Mouse (Mus musculus): ENCODE measurements around the gene Vmn2r95. TPM values are rescaled to one million over a fixed set of nuclear protein-coding genes. Genes with fewer than 3 reads are reported as not detected.

Gene Vmn2r95
- polyA plus RNA-seq (2017; shearing (Covaris generic)) = 0.09 TPM

GRCm38 (mm10) chr17:18423778-18424177, at the start of gene Vmn2r95:
TSS of gene Vmn2r95 (plus strand) at chr17:18424078.

Other genes starting within 250 kb of the Vmn2r95 start
- 0.10 TPM for gene Vmn2r94, start 146.3 kb upstream of the Vmn2r95 start, polyA plus RNA-seq (2017; shearing (Covaris generic))
- 0.05 TPM for gene Vmn2r93, start 126.0 kb upstream of the Vmn2r95 start, polyA plus RNA-seq (2017; shearing (Covaris generic))
- 0.90 TPM for gene Vmn2r96, start 149.1 kb downstream of the Vmn2r95 start, polyA plus RNA-seq (2017; shearing (Covaris generic))

All from naive thymus-derived CD4-positive, alpha-beta T cell, adult 5 months (primary cell).